Comparison of ENCODE assay signal across 8 mouse cellular contexts in genomic region chr7:135716968-135717557, GRCm38 (mm10). TPM values are rescaled to one million over a fixed set of nuclear protein-coding genes. Genes with fewer than 3 reads are reported as not detected.
A peak's percentile ranks its signal among the peaks of the same experiment; 100 is the strongest.
DNase-seq lines count a peak whose midpoint lies in the region; ATAC-seq and TF ChIP-seq lines count a peak whose summit lies in the region.

No protein-coding gene starts in this region.

- H3K9ac ChIP-seq in embryonic facial prominence, embryonic 13.5 days: peak overlapping the region; percentile 64
- no peak overlapping the region for H3K9ac ChIP-seq in limb, embryonic 11.5 days (ENCODE audit: low read length)
- H3K9ac ChIP-seq in stomach, embryonic 14.5 days (replicated peaks; ENCODE audit: low read depth, low read length): no peak overlapping the region; the same call in 1 of the 2 replicates

- no peaks in the 10 kb centered on the region for H3K27me3 ChIP-seq in embryonic facial prominence, embryonic 13.5 days
- no peaks in the 10 kb centered on the region for H3K27me3 ChIP-seq in limb, embryonic 11.5 days (ENCODE audit: control insufficient read depth, insufficient read depth, low read length)
- no peaks in the 10 kb centered on the region for H3K27me3 ChIP-seq in stomach, embryonic 14.5 days (ENCODE audit: control insufficient read depth, insufficient read depth, low read length)

- H3K27ac ChIP-seq in embryonic facial prominence, embryonic 13.5 days: peak overlapping the region; percentile 11; the same call in 1 of the 2 replicates
- H3K27ac ChIP-seq in limb, embryonic 11.5 days (replicated peaks; ENCODE audit: low read depth, low read length): no peak overlapping the region
- no peak overlapping the region for H3K27ac ChIP-seq in stomach, embryonic 14.5 days (ENCODE audit: low read length)

- no peaks in the 10 kb centered on the region for H3K4me1 ChIP-seq in lung, adult 2 months (ENCODE audit: control insufficient read depth, insufficient read depth, low read length)
- H3K4me1 ChIP-seq in embryonic facial prominence, embryonic 13.5 days: peaks cover 27% of the 10 kb centered on the region
- 0 out of 2 replicates have a peak, but pooled peaks cover 5% of the 10 kb centered on the region for H3K4me1 ChIP-seq in limb, embryonic 11.5 days (ENCODE audit: control insufficient read depth, insufficient read depth, low read length)
- peaks cover 13% of the 10 kb centered on the region for H3K4me1 ChIP-seq in stomach, embryonic 14.5 days (ENCODE audit: control insufficient read depth, insufficient read depth, low read length)

- ATAC-seq in embryonic facial prominence, embryonic 13.5 days (ENCODE audit: insufficient number of reproducible peaks, insufficient read depth, low FRiP score, low TSS enrichment, low read depth): no peak
- ATAC-seq in limb, embryonic 11.5 days (ENCODE audit: insufficient number of reproducible peaks, low FRiP score, low TSS enrichment, low read depth): no peak
- ATAC-seq in stomach, embryonic 14.5 days (ENCODE audit: insufficient number of reproducible peaks, insufficient read depth, low FRiP score, low read depth): no peak
- ATAC-seq in erythroid progenitor cell, adult 5-6 weeks (replicated peaks; ENCODE audit: low FRiP score, poor library complexity, severe bottlenecking): no peak
- ATAC-seq in cerebellum, adult (ENCODE audit: insufficient number of reproducible peaks, low FRiP score, low TSS enrichment): no peak

- no peak for TF ChIP-seq CTCF in lung, adult 2 months (IDR thresholded peaks at IDR 0.05; ENCODE audit: insufficient read depth, low read length)

- peak overlapping the region; percentile 74 for H3K4me3 ChIP-seq in lung, adult 2 months (replicated peaks; ENCODE audit: extremely low read depth, low read depth, low read length)
- peak overlapping the region; percentile 91 for H3K4me3 ChIP-seq in embryonic facial prominence, embryonic 13.5 days
- H3K4me3 ChIP-seq in limb, embryonic 11.5 days (ENCODE audit: low read depth, low read length): peak overlapping the region; percentile 98
- peak overlapping the region; percentile 90 for H3K4me3 ChIP-seq in stomach, embryonic 14.5 days (ENCODE audit: low read depth, low read length)

- no peak for TF ChIP-seq POLR2A in lung, adult 2 months (IDR thresholded peaks at IDR 0.05; ENCODE audit: borderline replicate concordance, extremely low read depth, low read depth, low read length)

- WGBS in lung, adult 2 months: 46% methylated on average over 7 of the region's 7 CpGs
- 52% methylated on average over 7 of the region's 7 CpGs for WGBS in embryonic facial prominence, embryonic 13.5 days
- 68% methylated on average over 7 of the region's 7 CpGs for WGBS in limb, embryonic 11.5 days
- WGBS in stomach, embryonic 14.5 days: 66% methylated on average over 7 of the region's 7 CpGs

- H3K36me3 ChIP-seq in embryonic facial prominence, embryonic 13.5 days: 0 out of 2 replicates have a peak, but pooled peaks cover 3% of the 10 kb centered on the region
- peaks cover 6% of the 10 kb centered on the region; the same call in 1 of the 2 replicates for H3K36me3 ChIP-seq in limb, embryonic 11.5 days (ENCODE audit: control insufficient read depth, insufficient read depth, low read length)
- no peaks in the 10 kb centered on the region for H3K36me3 ChIP-seq in stomach, embryonic 14.5 days (ENCODE audit: control insufficient read depth, insufficient read depth, low read length)

- H3K4me2 ChIP-seq in embryonic facial prominence, embryonic 13.5 days: peak overlapping the region; percentile 80
- peak overlapping the region; percentile 47 for H3K4me2 ChIP-seq in limb, embryonic 11.5 days (ENCODE audit: low read depth, severe bottlenecking)
- H3K4me2 ChIP-seq in stomach, embryonic 14.5 days (replicated peaks; ENCODE audit: low read depth, low read length): peak overlapping the region; percentile 37

- H3K9me3 ChIP-seq in embryonic facial prominence, embryonic 13.5 days: no peaks in the 10 kb centered on the region
- no peaks in the 10 kb centered on the region for H3K9me3 ChIP-seq in limb, embryonic 11.5 days (ENCODE audit: control insufficient read depth, low read length)
- H3K9me3 ChIP-seq in stomach, embryonic 14.5 days (ENCODE audit: control insufficient read depth, low read depth, low read length): no peaks in the 10 kb centered on the region

- DNase-seq in lung, adult 2 months: no peak
- no peak for DNase-seq in lung, postnatal 25 days (ENCODE audit: low spot score)
- DNase-seq in limb, embryonic 11.5 days (ENCODE audit: low spot score): no peak
- no peak for DNase-seq in cerebellum, adult 11 months

RNA-seq across cellular contexts. Expression of gene Mki67, which starts 0.9 kb away (rescaled TPM):
- 0.32 and 0.73 TPM in 2 replicates for polyA plus RNA-seq in lung, adult 2 months (2012; rRNA removed)
- 47.3 and 48.4 TPM in 2 replicates for polyA plus RNA-seq in embryonic facial prominence, embryonic 13.5 days (2015; fragmentation: Nextera tagmentation; extraction: Ambion mirVana)
- 57.4 and 63.6 TPM in 2 replicates for polyA plus RNA-seq in limb, embryonic 11.5 days (2014; fragmentation: Nextera tagmentation; extraction: Ambion mirVana)
- 65.8 and 66.4 TPM in 2 replicates for polyA plus RNA-seq in stomach, embryonic 14.5 days (2014; fragmentation: Nextera tagmentation; extraction: Ambion mirVana)
- total RNA-seq in erythroid progenitor cell, adult 5-6 weeks (2015; ENCODE audit: low replicate concordance): 3,888 and 3,969 TPM in 2 replicates
- total RNA-seq in erythroid progenitor cell, adult 5-6 weeks (2017; ENCODE audit: low replicate concordance): 4,642 and 5,347 TPM in 2 replicates

Comparison
In these comparisons a context has a peak if more than half of its experiments do, and no peak if none do; other contexts are left out.
1. RNA of gene Mki67, which starts 0.9 kb away (polyA plus RNA-seq): 65.8 to 66.4 TPM in stomach, embryonic 14.5 days, 57.4 to 63.6 TPM in limb, embryonic 11.5 days and 47.3 to 48.4 TPM in embryonic facial prominence, embryonic 13.5 days; 0.32 to 0.73 TPM in lung, adult 2 months; every median in the first group is over 10 times any median in the second.
2. Peak in every context shown above with its lines, with median percentiles within 50 percentile points of each other: H3K4me3 ChIP-seq and H3K4me2 ChIP-seq.